Mouse (Mus musculus): ENCODE measurements around the gene Timm44. TPM values are rescaled to one million over a fixed set of nuclear protein-coding genes. Genes with fewer than 3 reads are reported as not detected.

The Timm44 gene
- polyA plus RNA-seq, 1 experiment from 2014 or later = 76.9 TPM

GRCm38 (mm10) chr8:4318796-4319572, 43.3 kb upstream of the Timm44 start:
- H3K36me3 ChIP-seq (ENCODE audit: control insufficient read depth, insufficient read depth, low read length) = peaks cover 2% of the 10 kb centered on the region; the same call in 1 of the 2 replicates
- no peak overlapping the region for H3K27ac ChIP-seq (ENCODE audit: low read depth, low read length)
- H3K4me2 ChIP-seq = no peak overlapping the region
- no peak for ATAC-seq (replicated peaks; ENCODE audit: insufficient number of reproducible peaks, low FRiP score, low TSS enrichment)
- H3K27me3 ChIP-seq (ENCODE audit: control insufficient read depth, insufficient read depth, low read length) = no peaks in the 10 kb centered on the region
- 87% methylated on average over 2 of the region's 2 CpGs for WGBS (ENCODE audit: insufficient replicate concordance)
- H3K4me1 ChIP-seq (ENCODE audit: control insufficient read depth, insufficient read depth, low read length) = peaks cover 25% of the 10 kb centered on the region
- H3K9me3 ChIP-seq (replicated peaks; ENCODE audit: control insufficient read depth, low read length) = no peaks in the 10 kb centered on the region
- H3K4me3 ChIP-seq (ENCODE audit: low read depth, low read length) = no peak overlapping the region
- no peak overlapping the region for H3K9ac ChIP-seq (ENCODE audit: low read depth, low read length)

GRCm38 (mm10) chr8:4318124-4318523, 42.4 kb upstream of the Timm44 start:
- no peaks in the 10 kb centered on the region for H3K27me3 ChIP-seq (ENCODE audit: control insufficient read depth, insufficient read depth, low read length)
- H3K9me3 ChIP-seq (replicated peaks; ENCODE audit: control insufficient read depth, low read length) = no peaks in the 10 kb centered on the region
- H3K4me1 ChIP-seq (ENCODE audit: control insufficient read depth, insufficient read depth, low read length) = peaks cover 18% of the 10 kb centered on the region
- no peak for ATAC-seq (replicated peaks; ENCODE audit: insufficient number of reproducible peaks, low FRiP score, low TSS enrichment)
- no peak overlapping the region for H3K4me3 ChIP-seq (ENCODE audit: low read depth, low read length)
- no peak overlapping the region for H3K4me2 ChIP-seq
- peaks cover 2% of the 10 kb centered on the region; the same call in 1 of the 2 replicates for H3K36me3 ChIP-seq (ENCODE audit: control insufficient read depth, insufficient read depth, low read length)
- WGBS (ENCODE audit: insufficient replicate concordance) = 94% methylated on average over 5 of the region's 5 CpGs
- H3K9ac ChIP-seq (ENCODE audit: low read depth, low read length) = no peak overlapping the region
- H3K27ac ChIP-seq (ENCODE audit: low read depth, low read length) = no peak overlapping the region

GRCm38 (mm10) chr8:4314852-4315251, 39.1 kb upstream of the Timm44 start:
- WGBS (ENCODE audit: insufficient replicate concordance) = 94% methylated on average over 3 of the region's 3 CpGs
- no peak for ATAC-seq (replicated peaks; ENCODE audit: insufficient number of reproducible peaks, low FRiP score, low TSS enrichment)
- H3K9me3 ChIP-seq (replicated peaks; ENCODE audit: control insufficient read depth, low read length) = no peaks in the 10 kb centered on the region
- no peak overlapping the region for H3K27ac ChIP-seq (ENCODE audit: low read depth, low read length)
- no peak overlapping the region for H3K4me3 ChIP-seq (ENCODE audit: low read depth, low read length)
- H3K36me3 ChIP-seq (ENCODE audit: control insufficient read depth, insufficient read depth, low read length) = peaks cover 13% of the 10 kb centered on the region
- no peaks in the 10 kb centered on the region for H3K27me3 ChIP-seq (ENCODE audit: control insufficient read depth, insufficient read depth, low read length)
- no peak overlapping the region for H3K4me2 ChIP-seq
- no peaks in the 10 kb centered on the region; the same call in 1 of the 2 replicates for H3K4me1 ChIP-seq (ENCODE audit: control insufficient read depth, insufficient read depth, low read length)
- no peak overlapping the region for H3K9ac ChIP-seq (ENCODE audit: low read depth, low read length)

- Histone ChIP-seq H3K36me3 (ENCODE audit: control insufficient read depth, insufficient read depth, low read length) (peaks cover 21% of the 10 kb centered on the region), H3K4me2 (no peak overlapping the region), H3K9ac (ENCODE audit: low read depth, low read length) (no peak overlapping the region), H3K27ac (ENCODE audit: low read depth, low read length) (no peak overlapping the region), H3K27me3 (ENCODE audit: control insufficient read depth, insufficient read depth, low read length) (no peaks in the 10 kb centered on the region), H3K4me3 (ENCODE audit: low read depth, low read length) (no peak overlapping the region), H3K4me1 (ENCODE audit: control insufficient read depth, insufficient read depth, low read length) (no peaks in the 10 kb centered on the region; the same call in 1 of the 2 replicates), H3K9me3 (replicated peaks; ENCODE audit: control insufficient read depth, low read length) (no peaks in the 10 kb centered on the region)
- 82% methylated on average over 3 of the region's 3 CpGs for WGBS (ENCODE audit: insufficient replicate concordance)
- no peak for ATAC-seq (replicated peaks; ENCODE audit: insufficient number of reproducible peaks, low FRiP score, low TSS enrichment)
Observed at GRCm38 (mm10) chr8:4313254-4314124, 37.8 kb upstream of the Timm44 start.

GRCm38 (mm10) chr8:4312104-4312503, 36.4 kb upstream of the Timm44 start:
- peaks cover 24% of the 10 kb centered on the region for H3K36me3 ChIP-seq (ENCODE audit: control insufficient read depth, insufficient read depth, low read length)

GRCm38 (mm10) chr8:4305838-4306237, 30.1 kb upstream of the Timm44 start:
- no peaks in the 10 kb centered on the region for H3K27me3 ChIP-seq (ENCODE audit: control insufficient read depth, insufficient read depth, low read length)
- H3K4me2 ChIP-seq = no peak overlapping the region
- no peaks in the 10 kb centered on the region for H3K9me3 ChIP-seq (replicated peaks; ENCODE audit: control insufficient read depth, low read length)
- no peak overlapping the region for H3K4me3 ChIP-seq (ENCODE audit: low read depth, low read length)
- peaks cover 42% of the 10 kb centered on the region for H3K36me3 ChIP-seq (ENCODE audit: control insufficient read depth, insufficient read depth, low read length)
- H3K9ac ChIP-seq (ENCODE audit: low read depth, low read length) = no peak overlapping the region
- WGBS (ENCODE audit: insufficient replicate concordance) = 81% methylated on average over 2 of the region's 2 CpGs
- ATAC-seq (replicated peaks; ENCODE audit: insufficient number of reproducible peaks, low FRiP score, low TSS enrichment) = no peak
- no peaks in the 10 kb centered on the region for H3K4me1 ChIP-seq (ENCODE audit: control insufficient read depth, insufficient read depth, low read length)
- H3K27ac ChIP-seq (ENCODE audit: low read depth, low read length) = no peak overlapping the region

More at GRCm38 (mm10) chr8:4312104-4312503, 36.4 kb upstream of the Timm44 start:
- ATAC-seq (replicated peaks; ENCODE audit: insufficient number of reproducible peaks, low FRiP score, low TSS enrichment) = no peak
- no peaks in the 10 kb centered on the region; the same call in 1 of the 2 replicates for H3K4me1 ChIP-seq (ENCODE audit: control insufficient read depth, insufficient read depth, low read length)
- H3K9me3 ChIP-seq (replicated peaks; ENCODE audit: control insufficient read depth, low read length) = no peaks in the 10 kb centered on the region
- H3K4me3 ChIP-seq (ENCODE audit: low read depth, low read length) = no peak overlapping the region
- no peak overlapping the region for H3K27ac ChIP-seq (ENCODE audit: low read depth, low read length)
- H3K9ac ChIP-seq (ENCODE audit: low read depth, low read length) = no peak overlapping the region
- no peak overlapping the region for H3K4me2 ChIP-seq
- H3K27me3 ChIP-seq (ENCODE audit: control insufficient read depth, insufficient read depth, low read length) = no peaks in the 10 kb centered on the region

- H3K4me3 ChIP-seq (ENCODE audit: low read depth, low read length) = no peak overlapping the region
- H3K9ac ChIP-seq (ENCODE audit: low read depth, low read length) = no peak overlapping the region
- no peaks in the 10 kb centered on the region for H3K9me3 ChIP-seq (replicated peaks; ENCODE audit: control insufficient read depth, low read length)
- no peaks in the 10 kb centered on the region for H3K4me1 ChIP-seq (ENCODE audit: control insufficient read depth, insufficient read depth, low read length)
- no peak overlapping the region for H3K4me2 ChIP-seq
- peaks cover 47% of the 10 kb centered on the region for H3K36me3 ChIP-seq (ENCODE audit: control insufficient read depth, insufficient read depth, low read length)
- ATAC-seq (replicated peaks; ENCODE audit: insufficient number of reproducible peaks, low FRiP score, low TSS enrichment) = peak; percentile 68; the same call in 1 of the 2 replicates
- 48% methylated on average over 3 of the region's 3 CpGs for WGBS (ENCODE audit: insufficient replicate concordance)
- H3K27me3 ChIP-seq (ENCODE audit: control insufficient read depth, insufficient read depth, low read length) = no peaks in the 10 kb centered on the region
- no peak overlapping the region for H3K27ac ChIP-seq (ENCODE audit: low read depth, low read length)
Observed at GRCm38 (mm10) chr8:4304124-4304547, 28.4 kb upstream of the Timm44 start.

GRCm38 (mm10) chr8:4297822-4298221, 22.1 kb upstream of the Timm44 start:
- H3K9me3 ChIP-seq (replicated peaks; ENCODE audit: control insufficient read depth, low read length) = no peaks in the 10 kb centered on the region
- peaks cover 46% of the 10 kb centered on the region for H3K36me3 ChIP-seq (ENCODE audit: control insufficient read depth, insufficient read depth, low read length)
- no peak overlapping the region for H3K9ac ChIP-seq (ENCODE audit: low read depth, low read length)
- WGBS (ENCODE audit: insufficient replicate concordance) = 79% methylated on average over 4 of the region's 4 CpGs
- no peak overlapping the region for H3K27ac ChIP-seq (ENCODE audit: low read depth, low read length)
- ATAC-seq (replicated peaks; ENCODE audit: insufficient number of reproducible peaks, low FRiP score, low TSS enrichment) = no peak
- no peak overlapping the region for H3K4me3 ChIP-seq (ENCODE audit: low read depth, low read length)
- no peak overlapping the region for H3K4me2 ChIP-seq
- no peaks in the 10 kb centered on the region for H3K27me3 ChIP-seq (ENCODE audit: control insufficient read depth, insufficient read depth, low read length)
- H3K4me1 ChIP-seq (ENCODE audit: control insufficient read depth, insufficient read depth, low read length) = no peaks in the 10 kb centered on the region
